Mouse (Mus musculus): ENCODE data around the gene Wars2.
A peak's percentile ranks its signal among the peaks of the same experiment; 100 is the strongest.

The Wars2 gene

GRCm38 (mm10) chr3:99188097-99188496, 47.2 kb downstream of the Wars2 start:
- no peak for DNase-seq (ENCODE audit: low read depth, low spot score)

- DNase-seq (ENCODE audit: low read depth, low spot score), result no peak
These were observed 52.7 kb downstream of the Wars2 start for GRCm38 (mm10) chr3:99193576-99193975.

- no peak for DNase-seq (ENCODE audit: low read depth, low spot score)
These were observed 62.5 kb downstream of the Wars2 start for GRCm38 (mm10) chr3:99203331-99203730.

GRCm38 (mm10) chr3:99208416-99208815, 67.5 kb downstream of the Wars2 start:
- no peak for DNase-seq (ENCODE audit: low read depth, low spot score)

GRCm38 (mm10) chr3:99211105-99211698, 70.3 kb downstream of the Wars2 start:
- peak; percentile 27 for DNase-seq (ENCODE audit: low read depth, low spot score)

GRCm38 (mm10) chr3:99227807-99228206, 86.9 kb downstream of the Wars2 start:
- no peak for DNase-seq (ENCODE audit: low read depth, low spot score)

- DNase-seq (ENCODE audit: low read depth, low spot score), result no peak
These were observed 92.8 kb downstream of the Wars2 start for GRCm38 (mm10) chr3:99233393-99234318.

GRCm38 (mm10) chr3:99234319-99234869, 93.5 kb downstream of the Wars2 start:
- DNase-seq (ENCODE audit: low read depth, low spot score), result no peak

- DNase-seq (ENCODE audit: low read depth, low spot score), result no peak
These were observed 94.4 kb downstream of the Wars2 start for GRCm38 (mm10) chr3:99235116-99235803.

GRCm38 (mm10) chr3:99235804-99236755, 95.2 kb downstream of the Wars2 start:
- peak; percentile 21 for DNase-seq (ENCODE audit: low read depth, low spot score)

GRCm38 (mm10) chr3:99238691-99239090, 97.8 kb downstream of the Wars2 start:
- DNase-seq (ENCODE audit: low read depth, low spot score), result no peak

- DNase-seq (ENCODE audit: low read depth, low spot score), result no peak
These were observed 98.6 kb downstream of the Wars2 start for GRCm38 (mm10) chr3:99239301-99240045.

GRCm38 (mm10) chr3:99240213-99240720, 99.4 kb downstream of the Wars2 start, which contains the start of gene Tbx15:
Gene Tbx15, plus strand, starts transcription at chr3:99240381.
- DNase-seq (ENCODE audit: low read depth, low spot score), result no peak

GRCm38 (mm10) chr3:99240811-99241738, 100.2 kb downstream of the Wars2 start:
- no peak for DNase-seq (ENCODE audit: low read depth, low spot score)

- DNase-seq (ENCODE audit: low read depth, low spot score), result no peak
These were observed 101.6 kb downstream of the Wars2 start for GRCm38 (mm10) chr3:99242481-99242880.

GRCm38 (mm10) chr3:99245341-99245740, 104.5 kb downstream of the Wars2 start:
- DNase-seq (ENCODE audit: low read depth, low spot score), result no peak

GRCm38 (mm10) chr3:99246629-99247028, 105.8 kb downstream of the Wars2 start:
- DNase-seq (ENCODE audit: low read depth, low spot score), result no peak

GRCm38 (mm10) chr3:99247586-99247985, 106.7 kb downstream of the Wars2 start:
- DNase-seq (ENCODE audit: low read depth, low spot score), result no peak

Measured in mesoderm, embryonic 11.5 days (tissue).